Mouse (Mus musculus): Measurements from ENCODE around the gene Ranbp3l.

DNA sequence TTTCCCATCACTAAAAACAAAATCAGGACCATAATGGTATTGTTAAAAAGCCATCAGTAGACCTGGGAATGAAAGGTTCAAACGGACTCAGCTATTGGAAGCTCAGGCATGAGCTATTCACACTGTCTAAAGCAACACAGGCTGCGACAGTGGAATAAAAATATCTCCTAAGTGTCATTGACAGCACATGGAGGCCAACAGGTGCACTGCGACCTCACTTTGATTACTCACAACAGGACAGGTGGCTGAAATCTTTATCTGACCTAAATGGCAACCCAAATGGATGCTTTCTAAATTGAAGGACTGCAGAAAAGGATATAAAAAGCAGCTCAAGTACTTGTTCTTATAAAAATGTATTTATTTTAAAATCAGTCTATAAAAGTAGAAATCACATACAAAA lies 143.9 kb downstream of the Ranbp3l start:
- no peak for TF ChIP-seq CTCF (IDR thresholded peaks at IDR 0.05; ENCODE audit: control insufficient read depth, insufficient read depth, insufficient replicate concordance, low read depth, low read length)
- TF ChIP-seq POLR2A (IDR thresholded peaks at IDR 0.05; ENCODE audit: control insufficient read depth, low read depth, low read length): no peak
